Mouse (Mus musculus) forebrain, embryonic 12.5 days (tissue): ENCODE results near the gene Mgat5b. TPM values are rescaled to one million over a fixed set of nuclear protein-coding genes. Genes with fewer than 3 reads are reported as not detected.

ENCODE experiments used
- ATAC-seq: fragments of 200-750 bp; cut with Nextera tagmentation; 2 replicates; pipeline ENCODE4 v1.8.0; 2017; ENCODE audit warnings: moderate TSS enrichment; ENCODE audit not compliant: low FRiP score
- H3K27ac ChIP-seq: fragments of 300-500 bp; sonication (generic); 2 replicates; pipeline ENCODE4 v1.5.1; 2016; ENCODE audit warnings: mild to moderate bottlenecking
- H3K27me3 ChIP-seq: fragments of 300-500 bp; sonication (generic); 2 replicates; pipeline ENCODE4 v1.6.1; 2016; ENCODE audit warnings: mild to moderate bottlenecking
- H3K36me3 ChIP-seq: fragments of 300-500 bp; sonication (generic); replicated peaks from 2 replicates; pipeline ENCODE4 v1.6.1; 2016; ENCODE audit warnings: mild to moderate bottlenecking
- H3K4me1 ChIP-seq: fragments of 300-500 bp; sonication (generic); 2 replicates; pipeline ENCODE4 v1.6.1; 2016
- H3K4me2 ChIP-seq: fragments of 300-500 bp; sonication (generic); 2 replicates; pipeline ENCODE4 v1.6.1; 2016; ENCODE audit warnings: mild to moderate bottlenecking, moderate library complexity
- H3K4me3 ChIP-seq: fragments of 300-500 bp; sonication (generic); replicated peaks from 2 replicates; pipeline ENCODE4 v1.5.1; 2016; ENCODE audit warnings: mild to moderate bottlenecking
- H3K9ac ChIP-seq: fragments of 300-500 bp; sonication (generic); 2 replicates; pipeline ENCODE4 v1.6.1; 2016; ENCODE audit warnings: mild to moderate bottlenecking
- H3K9me3 ChIP-seq: fragments of 300-500 bp; sonication (generic); 2 replicates; pipeline ENCODE4 v1.6.1; 2016
- WGBS: fragments of 180-500 bp; shearing (Covaris S2); methylation state at CpG from one replicate; pipeline ENCODE4 v1.1.7; 2016; 5-methylcytosine and 5-hydroxymethylcytosine counted together
- polyA plus RNA-seq: library from polyadenylated mRNA; unstranded; fragments of >200 nt; fragmentation: Nextera tagmentation; extraction: Ambion mirVana; gene quantifications from 2 replicates; pipeline ENCODE4 v1.2.1, GENCODE M21; 2016

Mgat5b gene
- polyA plus RNA-seq, 1 experiment from 2014 or later, result 19.0 TPM

DNA sequence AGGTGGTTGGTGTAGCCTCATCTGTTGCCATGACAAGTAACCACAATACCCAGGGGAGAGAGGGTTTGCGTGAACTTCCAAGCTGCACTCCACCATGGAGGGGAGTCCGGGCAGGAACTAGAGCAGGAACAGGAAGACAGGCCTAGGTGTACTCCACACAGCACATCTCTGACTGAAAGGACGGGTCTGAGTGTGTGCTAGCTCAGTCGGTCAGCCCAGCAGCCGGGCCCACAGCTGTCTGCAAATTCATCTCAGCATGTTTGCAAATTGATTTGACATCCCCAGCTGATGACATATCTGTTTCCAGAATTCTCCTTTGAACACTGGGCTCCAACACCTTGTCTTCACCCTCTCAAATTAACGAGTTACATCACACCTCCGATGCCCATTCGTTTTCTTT lies 72.7 kb downstream of the Mgat5b start:
- 75% methylated on average over 8 of the region's 8 CpGs for WGBS
- Histone ChIP-seq H3K36me3 (peaks cover 5% of the 10 kb centered on the region; the same call in 1 of the 2 replicates), H3K4me2 (no peak overlapping the region), H3K9ac (no peak overlapping the region), H3K27ac (0 out of 2 replicates have a peak overlapping the region, but pooled peaks have one; percentile 25), H3K4me1 (peaks cover 23% of the 10 kb centered on the region), H3K4me3 (no peak overlapping the region), H3K9me3 (no peaks in the 10 kb centered on the region), H3K27me3 (peaks cover 25% of the 10 kb centered on the region)
- no peak for ATAC-seq

DNA sequence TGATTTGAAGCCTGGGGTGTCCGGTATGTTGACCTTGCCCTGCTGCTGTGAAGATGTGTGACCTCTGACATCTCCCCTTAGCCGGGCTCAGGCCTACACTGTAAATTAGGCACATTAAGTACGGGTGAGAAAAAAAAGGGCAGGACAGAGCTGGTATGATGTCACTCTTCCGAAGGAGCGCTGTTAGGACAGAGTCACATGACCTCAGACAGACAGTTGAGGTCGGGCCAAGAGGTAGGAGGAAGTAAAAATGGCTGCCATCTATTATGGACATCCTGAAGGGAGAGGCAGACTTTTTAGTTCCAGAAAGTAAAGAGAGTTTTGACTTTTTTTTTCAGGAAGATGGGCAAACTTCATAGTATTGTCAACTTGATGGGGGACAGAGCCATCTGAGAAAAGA lies 73.3 kb downstream of the Mgat5b start:
- Histone ChIP-seq H3K27me3 (peaks cover 25% of the 10 kb centered on the region), H3K27ac (peak overlapping the region; percentile 32; the same call in 1 of the 2 replicates), H3K9me3 (no peaks in the 10 kb centered on the region), H3K4me2 (no peak overlapping the region), H3K9ac (no peak overlapping the region), H3K4me3 (no peak overlapping the region), H3K36me3 (0 out of 2 replicates have a peak, but pooled peaks cover 2% of the 10 kb centered on the region), H3K4me1 (peaks cover 23% of the 10 kb centered on the region)
- 77% methylated on average over 6 of the region's 6 CpGs for WGBS
- no peak for ATAC-seq

DNA sequence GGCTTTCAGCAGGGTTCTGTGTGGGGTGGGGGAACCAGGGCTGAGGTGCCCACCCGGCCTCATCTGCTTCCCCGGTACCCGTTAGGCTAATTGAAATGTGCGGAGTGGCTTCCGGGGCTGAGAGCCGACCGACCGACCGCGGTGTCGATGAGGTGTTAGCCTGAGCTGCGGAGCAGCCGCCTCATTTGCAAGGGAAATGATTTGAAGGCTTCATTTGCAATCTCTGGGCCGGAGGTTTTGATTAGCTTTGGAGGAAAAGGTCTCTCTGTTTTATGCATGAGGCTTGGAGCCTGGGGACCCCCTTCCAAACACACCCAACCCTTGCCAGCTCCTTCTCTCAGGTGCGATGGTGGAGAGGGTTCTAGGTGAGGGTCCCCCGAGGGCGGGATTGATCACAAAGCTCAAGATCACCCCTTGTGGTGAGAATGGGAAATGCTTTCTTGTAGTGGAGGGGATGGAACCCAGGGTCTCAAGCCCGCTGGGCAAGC lies 75.5 kb downstream of the Mgat5b start:
- no peaks in the 10 kb centered on the region for H3K36me3 ChIP-seq
- H3K4me1 ChIP-seq, result peaks cover 13% of the 10 kb centered on the region
- ATAC-seq, result peak; percentile 62
- H3K4me2 ChIP-seq, result peak overlapping the region; percentile 52
- 1% methylated on average over 18 of the region's 18 CpGs for WGBS
- no peaks in the 10 kb centered on the region for H3K9me3 ChIP-seq
- peak overlapping the region; percentile 23 for H3K4me3 ChIP-seq
- peak overlapping the region; percentile 21; the same call in 1 of the 2 replicates for H3K9ac ChIP-seq
- H3K27me3 ChIP-seq, result peaks cover 25% of the 10 kb centered on the region
- H3K27ac ChIP-seq, result peak overlapping the region; percentile 46; the same call in 1 of the 2 replicates

- H3K9me3 ChIP-seq, result no peaks in the 10 kb centered on the region
- no peak for ATAC-seq
- H3K4me2 ChIP-seq, result no peak overlapping the region
- H3K27me3 ChIP-seq, result peaks cover 25% of the 10 kb centered on the region
- no peak overlapping the region for H3K27ac ChIP-seq
- no peak overlapping the region for H3K9ac ChIP-seq
- no peak overlapping the region for H3K4me3 ChIP-seq
- no peaks in the 10 kb centered on the region for H3K36me3 ChIP-seq
- peaks cover 28% of the 10 kb centered on the region for H3K4me1 ChIP-seq
- WGBS, result 18% methylated on average over 3 of the region's 3 CpGs
Measured at GRCm38 (mm10) chr11:116996976-116997375, 78.3 kb downstream of the Mgat5b start.

GRCm38 (mm10) chr11:116998935-116999334 lies 80.3 kb downstream of the Mgat5b start:
- no peak overlapping the region for H3K9ac ChIP-seq

GRCm38 (mm10) chr11:117000219-117000618 lies 81.6 kb downstream of the Mgat5b start:
- Histone ChIP-seq H3K4me1 (peaks cover 38% of the 10 kb centered on the region), H3K9me3 (no peaks in the 10 kb centered on the region), H3K4me2 (no peak overlapping the region), H3K36me3 (no peaks in the 10 kb centered on the region), H3K27ac (no peak overlapping the region), H3K27me3 (peaks cover 20% of the 10 kb centered on the region), H3K9ac (no peak overlapping the region), H3K4me3 (no peak overlapping the region)
- ATAC-seq, result no peak
- 4% methylated on average over 3 of the region's 3 CpGs for WGBS

More at GRCm38 (mm10) chr11:116998935-116999334, 80.3 kb downstream of the Mgat5b start:
- Histone ChIP-seq H3K27ac (no peak overlapping the region), H3K4me2 (no peak overlapping the region), H3K36me3 (no peaks in the 10 kb centered on the region), H3K9me3 (no peaks in the 10 kb centered on the region), H3K27me3 (peaks cover 25% of the 10 kb centered on the region), H3K4me1 (peaks cover 36% of the 10 kb centered on the region), H3K4me3 (no peak overlapping the region)
- ATAC-seq, result no peak
- WGBS, result 94% methylated on average over 5 of the region's 5 CpGs

DNA sequence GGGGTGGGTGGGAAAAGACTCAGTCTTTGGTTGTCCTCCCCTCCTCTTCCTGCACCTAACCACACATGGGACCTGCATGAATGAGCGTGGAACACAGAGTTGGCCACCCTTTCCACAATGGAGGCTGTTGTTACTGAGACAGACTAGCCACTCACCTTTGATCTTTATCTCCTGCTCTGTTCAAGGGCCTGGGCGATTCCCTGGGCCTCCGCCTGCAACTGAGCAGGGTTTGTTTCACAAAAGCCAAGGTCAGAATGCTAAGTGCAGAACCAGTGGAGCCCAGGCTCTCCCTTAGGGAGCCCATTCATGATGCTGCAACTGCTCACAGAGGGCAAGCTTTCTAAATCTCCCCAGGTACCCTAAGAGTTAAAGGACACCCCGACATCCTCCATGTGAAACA lies 83.1 kb downstream of the Mgat5b start:
- no peaks in the 10 kb centered on the region for H3K36me3 ChIP-seq
- H3K9me3 ChIP-seq, result no peaks in the 10 kb centered on the region
- H3K9ac ChIP-seq, result no peak overlapping the region
- H3K4me3 ChIP-seq, result no peak overlapping the region
- no peak overlapping the region for H3K4me2 ChIP-seq
- ATAC-seq, result no peak
- H3K27ac ChIP-seq, result no peak overlapping the region
- peaks cover 38% of the 10 kb centered on the region for H3K4me1 ChIP-seq
- WGBS, result 38% methylated on average over 4 of the region's 4 CpGs
- peaks cover 32% of the 10 kb centered on the region for H3K27me3 ChIP-seq

DNA sequence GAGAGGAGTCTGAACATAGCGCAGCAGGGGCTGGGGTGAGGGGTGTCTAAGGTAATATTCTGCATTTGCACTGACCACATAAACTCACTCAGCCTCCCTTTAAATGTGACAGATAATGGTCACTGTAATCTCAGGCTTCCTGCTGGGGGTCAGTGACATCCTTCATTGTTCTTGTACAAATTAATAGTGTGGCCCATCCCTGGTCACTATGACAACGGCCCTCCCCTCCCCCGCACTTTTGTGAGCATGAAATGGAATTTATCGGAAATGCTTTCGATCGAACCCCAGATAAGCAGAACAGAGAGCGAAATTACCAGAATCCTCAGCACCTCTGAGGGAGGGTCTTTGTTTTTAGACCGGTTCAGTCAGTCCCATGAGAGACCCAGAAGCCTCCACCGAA lies 84.8 kb downstream of the Mgat5b start:
- no peak for ATAC-seq
- no peak overlapping the region for H3K9ac ChIP-seq
- H3K4me1 ChIP-seq, result peaks cover 38% of the 10 kb centered on the region
- peak overlapping the region; percentile 53; the same call in 1 of the 2 replicates for H3K27ac ChIP-seq
- WGBS, result 33% methylated on average over 9 of the region's 9 CpGs
- H3K36me3 ChIP-seq, result no peaks in the 10 kb centered on the region
- H3K4me3 ChIP-seq, result no peak overlapping the region; the same call in 1 of the 2 replicates
- H3K27me3 ChIP-seq, result peaks cover 32% of the 10 kb centered on the region
- H3K4me2 ChIP-seq, result peak overlapping the region; percentile 31
- H3K9me3 ChIP-seq, result no peaks in the 10 kb centered on the region

DNA sequence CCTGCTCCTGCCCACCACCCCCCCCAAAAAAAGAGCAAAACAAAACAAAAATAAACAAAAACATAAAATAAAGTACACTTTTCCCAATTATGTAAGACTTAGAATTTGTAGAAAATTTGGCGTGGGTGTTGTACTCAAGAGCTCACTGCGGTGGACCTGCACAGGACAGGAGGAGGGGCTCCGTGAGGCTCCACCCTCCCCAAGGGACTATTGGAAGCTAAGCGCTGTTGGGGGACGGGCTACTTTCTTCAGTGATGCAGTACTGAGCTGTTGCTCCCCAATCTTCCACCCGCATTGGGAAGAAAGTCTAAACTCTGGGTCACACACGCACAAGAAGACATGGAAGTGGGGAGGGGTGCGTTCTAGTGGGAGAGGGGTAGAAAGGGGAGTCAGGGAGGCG lies 85.6 kb downstream of the Mgat5b start:
- WGBS, result 18% methylated on average over 9 of the region's 9 CpGs
- no peak overlapping the region for H3K4me3 ChIP-seq
- no peak for ATAC-seq

DNA sequence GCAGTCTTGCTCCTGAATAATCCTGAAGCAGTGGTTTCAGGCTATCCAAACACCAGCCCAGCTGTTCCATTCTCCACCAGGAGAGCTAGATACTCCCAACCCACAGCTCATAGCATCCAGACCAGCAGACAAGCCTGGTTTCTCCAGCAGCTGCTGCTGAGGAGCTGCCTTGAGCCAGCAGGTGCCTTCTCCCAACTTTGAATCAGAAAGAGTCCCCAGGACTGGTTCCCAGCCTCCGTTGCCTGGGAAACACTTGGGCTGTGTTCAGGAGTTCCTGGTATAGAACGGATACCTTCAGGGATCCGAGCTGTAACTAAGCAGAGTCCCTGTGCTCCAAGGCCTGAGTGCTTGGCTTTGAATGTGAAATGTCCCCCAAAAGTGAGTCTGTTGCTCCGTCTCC lies 98.8 kb downstream of the Mgat5b start:
- ATAC-seq, result no peak
- peaks cover 18% of the 10 kb centered on the region; the same call in 1 of the 2 replicates for H3K27me3 ChIP-seq
- no peaks in the 10 kb centered on the region for H3K36me3 ChIP-seq
- H3K4me2 ChIP-seq, result no peak overlapping the region
- no peaks in the 10 kb centered on the region for H3K9me3 ChIP-seq
- peaks cover 17% of the 10 kb centered on the region for H3K4me1 ChIP-seq
- no peak overlapping the region for H3K4me3 ChIP-seq
- no peak overlapping the region for H3K27ac ChIP-seq
- whole genome bisulfite sequencing, result 50% methylated on average over 4 of the region's 4 CpGs
- no peak overlapping the region; the same call in 1 of the 2 replicates for H3K9ac ChIP-seq

More for the DNA sequence above, 85.6 kb downstream of the Mgat5b start:
- H3K27ac ChIP-seq, result peak overlapping the region; percentile 53; the same call in 1 of the 2 replicates
- H3K4me1 ChIP-seq, result peaks cover 38% of the 10 kb centered on the region
- peaks cover 32% of the 10 kb centered on the region for H3K27me3 ChIP-seq
- H3K36me3 ChIP-seq, result no peaks in the 10 kb centered on the region
- no peak overlapping the region for H3K4me2 ChIP-seq
- H3K9ac ChIP-seq, result no peak overlapping the region
- H3K9me3 ChIP-seq, result no peaks in the 10 kb centered on the region

DNA sequence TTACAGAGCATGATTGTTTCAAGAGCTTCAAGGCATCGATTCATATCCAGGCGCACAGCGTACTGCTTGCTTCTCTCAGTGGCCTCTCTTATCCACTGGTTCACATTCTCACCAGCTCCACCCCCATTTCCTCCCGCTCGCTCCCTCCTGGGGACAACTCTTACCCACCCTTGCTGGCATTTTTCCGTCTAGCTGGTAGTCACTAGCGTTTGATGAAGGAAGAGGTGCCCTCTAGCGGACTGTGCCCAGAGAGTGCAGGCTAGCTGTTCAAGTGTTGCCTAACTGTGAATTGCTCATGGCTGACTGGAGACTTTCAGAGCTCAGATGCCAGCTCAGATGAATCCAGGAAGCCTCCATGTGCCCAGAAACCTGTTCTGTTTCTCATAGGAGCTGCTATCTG lies 99.7 kb downstream of the Mgat5b start:
- Histone ChIP-seq H3K4me3 (no peak overlapping the region), H3K27ac (no peak overlapping the region; the same call in 1 of the 2 replicates), H3K4me1 (peaks cover 17% of the 10 kb centered on the region), H3K36me3 (no peaks in the 10 kb centered on the region), H3K9ac (no peak overlapping the region), H3K27me3 (peaks cover 18% of the 10 kb centered on the region; the same call in 1 of the 2 replicates), H3K4me2 (peak overlapping the region; percentile 21), H3K9me3 (0 out of 2 replicates have a peak, but pooled peaks cover 3% of the 10 kb centered on the region)
- ATAC-seq, result peak; percentile 86
- 8% methylated on average over 8 of the region's 8 CpGs for WGBS

DNA sequence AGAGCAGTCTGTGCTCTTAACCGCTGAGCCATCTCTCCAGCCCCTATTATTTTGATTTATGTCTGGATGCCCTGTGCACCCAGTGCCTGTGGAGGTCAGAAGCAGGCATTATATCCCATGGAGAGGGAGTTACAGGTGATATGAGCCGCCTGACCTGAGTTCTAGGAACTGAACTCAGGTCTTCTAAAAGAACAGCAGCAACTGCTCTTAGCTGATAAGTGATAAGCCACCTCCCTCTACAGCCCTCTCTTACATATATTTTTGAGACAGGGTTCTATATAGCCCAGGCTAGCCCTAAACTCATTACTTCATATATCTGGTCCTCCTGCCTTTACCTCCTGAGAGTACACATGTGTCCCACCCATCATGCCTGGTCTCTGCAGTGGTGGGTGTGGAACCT lies 102.4 kb downstream of the Mgat5b start:
- Histone ChIP-seq H3K4me3 (no peak overlapping the region), H3K36me3 (no peaks in the 10 kb centered on the region), H3K4me2 (no peak overlapping the region), H3K9ac (no peak overlapping the region), H3K27me3 (peaks cover 18% of the 10 kb centered on the region; the same call in 1 of the 2 replicates), H3K4me1 (peaks cover 17% of the 10 kb centered on the region), H3K9me3 (0 out of 2 replicates have a peak, but pooled peaks cover 7% of the 10 kb centered on the region), H3K27ac (no peak overlapping the region)
- 94% methylated on average over 2 of the region's 2 CpGs for WGBS
- no peak for ATAC-seq

- Histone ChIP-seq H3K36me3 (no peaks in the 10 kb centered on the region), H3K9ac (no peak overlapping the region), H3K4me1 (peaks cover 10% of the 10 kb centered on the region), H3K27me3 (0 out of 2 replicates have a peak, but pooled peaks cover 3% of the 10 kb centered on the region), H3K4me3 (no peak overlapping the region), H3K9me3 (0 out of 2 replicates have a peak, but pooled peaks cover 7% of the 10 kb centered on the region), H3K4me2 (no peak overlapping the region), H3K27ac (no peak overlapping the region)
- ATAC-seq, result no peak
- 97% methylated on average over 3 of the region's 3 CpGs for WGBS
Measured at GRCm38 (mm10) chr11:117023537-117023936, 104.9 kb downstream of the Mgat5b start.
